Mouse (Mus musculus) hematopoietic stem cell, adult 5-6 weeks (primary cell): ENCODE data around the gene Cdon. TPM values are rescaled to one million over a fixed set of nuclear protein-coding genes. Genes with fewer than 3 reads are reported as not detected.

Experiments
- ATAC-seq, 2 experiments: fragments of 125-278 bp in 1 of 2; replicated peaks in 1 of 2; 2 replicates each; pipeline ENCODE4 v1.8.0; 2016 to 2017; ENCODE audit warnings: inconsistent platforms in 2 of 2, mild to moderate bottlenecking in 2 of 2, moderate number of reproducible peaks in 2 of 2, low read depth in 1 of 2, moderate TSS enrichment in 1 of 2; ENCODE audit not compliant: low FRiP score in 2 of 2, poor library complexity in 2 of 2, severe bottlenecking in 2 of 2, insufficient read depth in 1 of 2, low TSS enrichment in 1 of 2
- total RNA-seq: library from RNA; stranded (forward); fragments of 172-1452, 232-1000 nt; gene quantifications from 2 replicates; pipeline ENCODE4 v1.2.3, GENCODE M21; 2017

The Cdon gene
- total RNA-seq, 1 experiment from 2014 or later: 2.0 TPM

DNA sequence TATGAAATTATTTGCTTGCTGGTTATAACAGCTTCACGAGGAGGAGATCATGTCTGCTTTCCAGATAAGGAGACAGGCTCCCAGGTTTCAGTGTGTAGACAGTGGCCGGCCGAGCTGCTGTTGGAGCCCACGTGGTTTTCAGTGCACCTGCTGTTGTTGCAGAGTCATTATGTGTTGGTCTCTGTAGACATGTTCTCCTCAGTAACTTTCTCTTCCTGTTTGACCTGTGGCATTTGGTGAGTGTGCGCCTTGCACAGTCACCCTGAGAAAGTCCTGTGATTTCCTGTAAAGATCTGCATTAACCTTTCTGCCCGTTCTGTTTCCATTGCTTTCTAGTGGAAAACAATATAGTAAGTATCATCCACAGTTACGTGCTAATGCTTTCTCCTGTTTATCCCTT, 54.5 kb downstream of the Cdon start:
- peak; percentile 46 to 51; a peak in 1 of 4 replicates for ATAC-seq

DNA sequence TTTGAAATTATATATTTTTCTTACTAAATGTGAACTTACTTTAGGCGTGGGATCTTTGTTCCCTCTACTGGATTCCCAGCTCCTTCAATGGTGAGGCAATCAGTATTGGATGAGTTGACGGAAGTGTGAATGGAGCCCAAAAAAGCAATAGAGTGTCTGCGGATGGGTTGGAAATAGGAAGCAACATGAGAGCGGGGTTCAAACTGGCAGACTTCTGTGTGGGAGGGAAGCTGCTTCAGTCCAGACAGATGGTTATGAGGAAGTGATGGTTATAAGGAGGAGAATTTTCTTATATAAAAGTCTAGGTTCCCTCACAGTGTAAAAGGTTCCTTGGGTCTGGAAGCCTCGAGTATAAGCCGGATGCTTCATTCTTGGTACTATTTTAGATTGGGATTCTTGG, 58.5 kb downstream of the Cdon start:
- no peak for ATAC-seq

DNA sequence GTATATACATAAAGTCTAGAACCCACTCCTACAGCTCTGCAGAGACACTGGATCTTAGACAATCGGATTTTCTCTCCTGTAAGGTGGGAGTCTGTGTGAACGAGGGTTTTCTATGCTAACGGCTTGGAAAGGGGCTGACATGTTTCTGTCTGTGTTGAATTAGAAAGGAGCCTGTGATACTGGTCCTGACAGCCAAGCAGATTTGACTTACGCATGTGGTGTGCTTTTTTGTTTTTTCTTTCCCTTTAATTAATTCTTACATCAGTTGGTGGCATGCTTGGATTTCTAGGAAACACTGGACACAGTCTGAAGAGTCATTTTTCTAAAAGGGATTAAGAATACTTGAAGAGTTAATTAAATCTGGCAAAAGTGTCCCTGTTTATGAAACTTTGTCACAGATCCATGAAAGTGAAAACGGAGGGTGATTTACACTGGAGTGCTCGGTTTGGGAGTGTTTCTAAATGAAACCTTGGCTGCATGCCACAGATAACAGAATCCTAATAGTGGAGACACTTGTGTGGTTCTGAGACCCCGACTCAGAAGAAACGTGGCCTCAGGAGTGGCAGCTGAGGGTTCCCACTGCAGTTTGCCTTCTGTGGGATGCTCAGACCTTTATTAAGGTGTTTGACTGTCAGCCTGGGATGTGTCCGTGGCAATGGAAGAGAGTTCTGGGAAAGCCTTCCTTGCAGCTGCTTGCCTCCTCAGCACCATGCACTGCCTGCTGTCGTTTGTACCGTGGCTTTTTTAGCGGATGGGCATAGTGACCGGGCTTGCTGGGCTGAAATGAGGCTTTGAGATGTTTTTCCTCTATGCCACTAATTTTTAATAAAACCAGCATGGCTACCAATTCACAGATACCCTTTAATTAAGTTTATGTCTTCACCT, 61.3 kb downstream of the Cdon start:
- no peak for ATAC-seq

DNA sequence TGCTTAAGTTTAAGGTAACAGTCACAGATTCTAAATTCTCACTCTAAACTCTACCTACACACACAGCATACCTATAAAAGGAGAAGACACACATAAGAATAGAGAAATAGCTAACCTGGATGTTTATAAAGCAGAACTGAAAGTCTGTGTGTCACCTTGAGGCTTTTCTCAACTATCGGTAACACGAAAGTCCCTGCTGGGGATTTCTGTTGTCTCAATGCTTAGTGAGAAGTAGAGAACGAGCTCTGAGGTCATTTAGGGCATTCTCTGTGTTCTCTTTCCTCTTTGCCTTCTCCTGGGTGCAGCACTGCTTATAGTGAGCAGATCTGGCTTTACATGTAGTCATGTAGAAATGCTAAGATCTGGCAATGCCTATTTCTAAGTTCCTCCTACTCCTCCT, 63.0 kb downstream of the Cdon start:
- no peak for ATAC-seq

DNA sequence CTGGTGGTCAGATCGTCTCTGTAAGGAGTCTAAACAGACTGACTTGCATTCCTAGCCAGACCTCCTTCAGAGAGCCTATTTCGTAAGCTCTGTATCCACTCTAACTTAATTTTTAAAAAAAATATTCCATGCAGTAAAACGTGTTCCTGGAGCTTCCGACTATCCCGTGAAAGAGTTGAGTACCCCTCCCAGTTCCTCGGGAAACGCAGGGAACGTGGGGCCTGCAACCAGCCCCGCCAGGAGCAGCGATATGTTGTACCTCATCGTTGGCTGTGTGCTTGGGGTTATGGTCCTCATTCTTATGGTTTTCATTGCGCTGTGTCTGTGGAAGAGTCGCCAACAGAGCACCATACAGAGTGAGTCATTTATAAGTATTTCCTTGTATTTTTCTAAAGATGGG, 65.7 kb downstream of the Cdon start:
- ATAC-seq: no peak

DNA sequence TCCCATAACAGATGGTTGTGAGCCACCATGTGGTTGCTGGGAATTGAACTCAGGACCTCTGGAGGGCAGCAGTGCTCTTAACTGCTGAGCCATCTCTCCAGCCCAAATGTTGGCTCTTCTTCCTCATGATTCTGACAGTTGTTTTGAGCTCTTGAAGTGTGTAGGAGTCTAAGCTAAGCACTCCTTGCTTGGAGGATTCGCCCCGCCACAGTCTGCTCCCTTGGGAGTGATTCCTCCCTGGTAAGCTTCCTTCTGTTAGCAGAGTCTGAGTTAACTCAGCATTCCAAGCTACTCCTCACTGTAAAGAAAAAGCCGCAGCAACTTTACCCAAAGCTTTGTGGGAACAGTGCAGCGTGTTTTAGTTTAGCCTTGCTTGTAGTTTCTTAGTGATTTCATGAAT, 67.6 kb downstream of the Cdon start:
- no peak for ATAC-seq

DNA sequence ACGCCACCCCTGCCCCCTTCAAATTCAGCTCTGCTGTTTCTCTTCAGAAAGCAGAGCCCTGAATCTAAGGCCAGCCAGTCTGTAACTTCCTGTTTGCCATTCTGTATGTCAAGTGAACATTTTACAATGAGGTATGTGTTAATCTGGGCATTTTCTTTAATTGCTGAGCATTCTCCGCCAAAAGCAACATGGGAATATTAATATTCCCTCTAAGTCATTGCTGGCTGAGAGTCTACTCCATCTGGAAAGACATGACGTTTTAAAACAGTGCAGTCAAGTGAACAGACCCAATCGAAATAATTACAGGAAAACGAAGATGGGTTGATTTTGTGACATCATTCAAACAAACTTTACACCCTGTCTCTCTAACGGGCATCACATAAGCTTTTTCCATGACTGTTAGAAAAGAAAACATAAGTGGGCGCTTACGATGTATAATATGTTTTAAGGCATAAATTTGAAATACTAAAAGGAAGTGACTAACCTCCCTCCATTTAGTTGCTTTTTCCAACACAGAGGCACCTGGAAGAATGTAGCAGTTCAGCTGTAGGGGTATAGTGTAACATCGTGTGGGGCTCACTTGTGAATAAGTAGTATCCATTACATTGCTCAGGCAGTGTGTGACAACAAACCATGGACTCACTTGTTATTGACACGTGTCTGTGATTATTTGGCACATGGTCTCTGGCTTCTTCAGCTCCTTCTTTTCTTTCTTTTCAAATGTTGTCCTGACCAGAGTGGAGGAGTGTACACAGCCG, 70.4 kb downstream of the Cdon start:
- ATAC-seq: no peak; a peak in 1 of 4 replicates

DNA sequence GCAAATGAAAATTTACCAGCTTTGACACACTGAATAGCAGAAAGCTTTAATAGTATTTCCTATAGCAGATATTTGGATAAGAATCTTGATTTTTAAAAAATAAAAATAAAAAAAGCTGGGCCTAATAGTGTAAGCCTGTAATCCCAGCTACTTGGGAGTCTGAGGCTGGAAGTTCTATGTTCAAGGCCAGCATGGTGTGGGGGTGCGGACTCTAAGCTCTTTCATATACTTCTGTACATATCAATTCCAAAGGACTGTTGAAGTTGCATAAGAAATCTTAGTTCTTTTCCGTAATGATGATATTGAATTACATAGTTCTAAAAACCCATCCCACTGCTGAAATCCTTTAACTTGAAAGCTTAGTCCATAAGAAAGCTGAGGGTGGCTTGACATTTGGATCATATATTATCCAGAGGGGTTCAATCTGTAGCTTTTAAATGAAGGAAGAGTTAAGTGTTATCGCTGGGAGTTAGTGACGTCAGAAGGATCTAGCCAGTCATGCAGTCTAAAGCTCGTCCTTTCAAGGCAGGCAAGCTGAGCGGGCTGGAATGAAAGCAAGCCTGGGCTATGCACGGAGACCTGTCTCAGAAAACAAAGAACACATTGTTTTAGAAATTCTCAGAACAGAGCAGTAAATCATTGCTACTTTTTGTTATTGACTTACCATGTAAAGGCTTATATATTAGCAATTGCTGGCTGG, 72.3 kb downstream of the Cdon start:
- no peak for ATAC-seq

DNA sequence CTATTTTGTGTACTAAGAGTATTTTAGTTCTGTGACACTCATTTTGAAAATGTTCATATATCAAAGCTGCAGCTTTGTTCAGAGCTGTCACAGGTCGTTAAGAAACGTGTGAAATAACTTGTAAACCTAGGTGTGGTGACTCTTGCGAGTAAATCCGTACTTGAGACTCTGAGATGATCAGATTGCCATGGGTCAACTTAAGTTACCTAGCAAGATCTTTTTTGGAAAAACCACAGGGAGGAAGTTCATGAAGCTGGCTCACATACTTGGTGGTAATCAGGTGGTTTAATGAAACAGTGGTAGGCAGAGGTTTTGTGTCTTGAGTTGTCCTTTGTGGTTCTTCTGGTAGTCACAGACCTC, 72.8 kb downstream of the Cdon start:
- no peak for ATAC-seq

DNA sequence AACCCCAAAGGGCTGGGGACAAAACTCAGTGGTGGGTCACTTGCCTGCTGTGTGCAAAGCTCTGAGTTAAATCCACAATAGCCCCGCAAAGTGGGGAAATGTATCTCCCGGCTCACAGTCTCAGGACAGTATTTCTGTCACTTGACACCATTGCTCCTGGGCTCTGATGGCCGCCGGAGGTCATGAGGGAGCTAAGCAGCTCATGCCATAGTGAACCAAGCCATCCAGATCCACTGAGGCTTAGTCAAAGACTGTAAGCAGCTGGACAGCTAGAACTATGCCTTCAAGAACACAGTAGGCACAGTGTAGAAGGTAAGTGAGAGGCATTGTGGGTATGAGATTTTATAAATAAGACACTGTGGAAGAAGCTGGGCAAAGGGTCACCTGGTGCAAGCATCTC, 74.0 kb downstream of the Cdon start:
- no peak for ATAC-seq

DNA sequence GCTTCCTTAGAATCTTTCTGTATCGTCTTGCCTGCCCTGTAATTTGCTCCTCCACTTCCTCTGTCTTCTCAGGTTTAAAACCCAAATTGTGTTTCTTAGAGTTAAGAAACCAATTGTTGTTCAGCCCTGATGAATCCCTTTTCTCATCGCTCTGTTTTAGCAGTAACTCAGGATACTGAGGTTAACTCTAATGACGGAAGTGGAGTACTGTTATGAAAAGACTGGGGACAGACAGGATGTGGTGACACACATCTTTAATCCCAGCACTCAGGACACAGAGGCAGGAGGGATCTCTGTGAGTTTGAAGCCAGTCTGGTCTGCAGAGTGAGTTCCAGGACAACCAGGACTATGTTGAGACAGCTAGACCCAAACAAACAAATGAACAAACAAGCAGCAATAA, 74.5 kb downstream of the Cdon start:
- 0 out of 4 replicates have a peak, but pooled peaks of 1 of the 2 experiments have one; percentile 20 for ATAC-seq

DNA sequence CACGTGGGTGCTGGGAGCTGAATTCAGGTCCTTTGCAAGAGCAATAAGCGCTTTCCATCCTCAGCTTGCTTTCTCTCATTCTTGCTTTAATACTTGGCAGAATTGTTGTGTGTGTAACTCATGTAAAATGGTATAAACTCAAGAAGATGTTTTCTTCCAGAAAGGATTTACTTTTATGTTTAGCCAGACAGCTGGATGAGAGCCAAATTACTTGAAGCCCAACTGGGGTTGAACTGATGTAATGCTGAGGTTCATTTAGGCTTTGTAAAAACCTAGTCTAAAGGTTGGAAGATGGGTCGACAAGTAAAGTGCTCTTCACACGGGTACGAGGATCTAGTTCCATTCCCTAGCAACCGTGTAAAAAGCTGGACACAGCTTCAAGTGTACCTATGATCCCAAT, 79.0 kb downstream of the Cdon start:
- ATAC-seq: no peak

DNA sequence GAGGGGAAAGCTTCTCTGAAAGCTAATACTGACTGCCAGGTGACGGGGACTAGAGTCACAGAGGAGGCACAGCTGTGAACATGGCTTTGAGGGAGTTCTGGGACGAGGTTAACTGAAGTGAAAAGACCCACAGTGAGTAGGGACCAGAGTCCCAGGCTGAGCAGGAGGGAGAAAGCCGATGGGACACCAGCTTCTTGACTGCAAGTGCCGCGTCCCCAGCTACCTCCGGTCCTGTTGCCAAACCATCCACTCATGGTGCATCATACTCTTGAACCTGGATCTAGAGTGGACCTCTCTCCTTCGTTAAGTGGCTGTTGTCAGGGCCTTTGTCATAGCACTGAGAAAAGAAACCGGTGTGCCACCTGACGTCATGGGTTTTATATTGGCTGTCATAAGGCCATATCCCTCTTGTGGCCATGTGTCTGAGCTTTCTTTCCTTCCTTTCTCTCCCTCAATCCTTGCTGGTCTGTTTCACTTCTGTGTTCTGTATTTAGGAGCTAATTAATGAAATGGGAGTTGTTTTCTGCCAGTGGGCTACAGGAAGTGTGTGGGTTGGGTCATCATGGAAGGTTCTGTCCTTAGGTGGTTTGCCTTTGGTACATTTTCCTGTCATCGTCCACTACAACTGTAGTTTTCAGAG, 81.6 kb downstream of the Cdon start:
- no peak for ATAC-seq

DNA sequence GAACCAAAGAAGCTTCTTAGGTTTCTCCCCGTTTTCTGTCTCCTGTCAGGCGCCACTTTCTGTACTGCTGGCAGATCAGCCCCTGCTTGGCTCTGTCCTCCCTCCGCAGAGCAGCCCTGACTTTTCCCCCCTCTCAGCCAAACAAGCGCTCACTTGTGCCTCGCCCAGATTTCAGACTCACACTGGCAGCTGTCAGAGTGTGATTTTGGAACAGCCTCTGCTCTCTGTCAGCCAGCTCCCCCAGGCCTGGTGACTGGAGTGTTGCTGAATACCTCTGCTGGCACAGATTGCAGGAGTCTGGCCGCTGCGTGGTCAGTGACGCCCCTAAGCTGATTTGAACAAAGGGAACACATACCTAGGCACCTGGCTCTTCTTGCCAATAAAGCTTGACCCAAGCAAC, 87.3 kb downstream of the Cdon start:
- ATAC-seq: no peak

DNA sequence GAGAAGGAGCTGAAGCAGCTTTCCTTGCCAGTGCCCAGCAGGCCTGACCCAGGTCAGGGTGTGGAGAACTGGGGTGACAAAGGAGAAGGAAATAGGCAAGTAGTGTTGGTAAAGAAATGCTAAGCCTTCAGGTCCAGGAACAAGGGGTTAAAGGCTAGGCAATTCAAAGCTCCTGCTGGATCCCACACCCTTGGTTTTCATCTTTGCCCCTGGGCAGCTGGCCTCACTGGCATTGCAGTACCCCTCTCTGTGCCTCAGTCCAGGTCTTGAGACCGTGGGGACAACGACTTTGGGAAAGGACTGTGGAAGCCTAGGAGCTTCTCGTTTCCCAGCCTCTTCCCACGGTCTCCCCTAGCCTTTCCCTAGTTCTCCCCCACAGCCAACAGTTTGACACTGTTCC, 93.0 kb downstream of the Cdon start:
- no peak for ATAC-seq

DNA sequence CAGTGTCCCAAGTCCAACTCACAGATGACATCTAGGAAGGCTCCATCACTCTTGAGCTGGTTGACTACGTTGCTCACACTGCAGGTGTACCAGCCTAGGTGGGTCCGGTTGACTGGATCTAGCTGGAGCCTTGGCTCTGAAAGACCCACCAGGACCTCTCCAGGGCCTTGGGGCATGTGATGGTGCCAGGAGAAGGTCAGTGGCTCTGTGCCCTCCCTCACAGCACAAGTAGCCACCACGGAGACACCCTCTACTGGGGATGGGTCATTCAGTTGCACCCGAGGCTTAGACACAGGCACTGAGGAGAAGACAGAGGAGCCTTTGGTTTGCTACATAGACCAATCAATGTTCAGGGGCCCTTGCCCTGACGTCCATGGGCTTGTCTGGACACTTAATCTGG, 95.3 kb downstream of the Cdon start:
- ATAC-seq: no peak

DNA sequence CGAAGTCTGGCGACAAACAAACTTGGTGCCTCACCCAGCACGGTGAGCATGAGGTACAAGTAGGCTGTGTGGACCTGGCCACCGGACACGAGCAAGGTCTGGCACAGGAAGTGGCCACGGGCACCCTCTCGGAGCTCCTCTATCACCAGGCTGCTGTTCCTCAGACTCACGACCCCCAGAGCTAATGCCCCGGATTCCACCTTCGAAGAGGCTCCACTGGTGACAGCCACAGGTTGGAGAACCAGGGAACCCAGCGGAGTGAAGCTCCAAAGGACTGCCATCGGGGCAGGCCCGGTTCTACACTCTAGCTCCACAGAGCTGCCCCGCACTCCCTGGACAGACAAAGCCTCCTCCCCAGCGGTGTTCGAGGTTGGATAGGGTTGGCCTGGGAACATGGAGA, 95.8 kb downstream of the Cdon start:
- ATAC-seq: no peak

DNA sequence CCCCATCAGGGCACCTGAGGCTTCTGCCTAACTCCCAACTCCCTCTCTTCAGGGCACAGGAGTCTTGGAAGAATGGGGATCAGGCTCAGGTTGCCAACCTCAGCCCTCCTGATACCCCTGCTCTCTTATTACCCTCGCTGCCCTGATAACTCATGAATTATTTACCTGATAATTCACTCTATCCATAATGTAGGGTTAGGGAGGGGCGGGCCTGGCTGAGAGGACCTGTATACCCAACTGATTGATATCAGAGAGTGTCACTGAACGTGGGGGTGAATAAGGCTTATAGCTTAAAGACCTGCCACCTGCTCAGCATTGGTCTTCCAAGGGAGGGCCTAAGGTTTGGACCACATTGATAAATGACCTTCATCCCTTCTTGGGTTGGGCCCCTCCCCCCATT, 97.2 kb downstream of the Cdon start, which contains the start of gene Gm1113:
TSS of gene Gm1113 (minus strand) at position 101 of the 400 bp plus-strand sequence.
- ATAC-seq: no peak
